Mouse (Mus musculus): ENCODE measurements around the gene Pdcd1.
"Not testable (repeated sequence)": the region's sequence is repeated elsewhere in the genome, so short reads cannot be mapped to it uniquely, and the experiment has no call there.

Pdcd1 gene

GRCm38 (mm10) chr1:94028741-94029140, 23.6 kb downstream of the Pdcd1 start:
- no peak for DNase-seq

DNA sequence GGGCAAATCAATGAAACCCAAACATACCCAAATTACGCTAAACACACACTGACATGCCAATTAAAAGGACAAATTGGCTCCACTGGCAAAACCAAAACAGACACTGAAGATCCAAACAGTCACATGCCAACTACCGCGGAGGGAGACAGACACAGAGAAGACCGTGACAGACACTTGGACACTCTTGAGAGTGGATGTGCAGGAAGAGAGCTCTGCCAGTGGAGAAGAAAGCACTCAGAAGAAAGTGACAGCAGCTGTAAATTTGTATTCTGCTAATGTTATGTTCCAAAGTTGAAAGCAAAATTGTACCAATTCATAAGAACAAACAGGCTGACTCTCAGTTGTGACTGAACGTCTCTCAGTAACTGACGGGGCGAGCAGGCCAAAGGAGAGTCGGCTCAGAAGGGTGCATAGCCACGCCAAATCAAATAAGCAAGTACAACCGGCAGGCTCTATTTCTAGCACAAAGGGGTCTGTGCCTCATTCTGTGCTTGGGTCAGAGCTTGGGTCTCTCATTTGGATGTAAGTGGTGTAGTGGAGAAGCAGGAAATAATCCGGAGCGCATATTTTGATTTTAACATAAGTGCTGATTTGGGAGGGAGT, 24.7 kb downstream of the Pdcd1 start:
- DNase-seq, result no peak

DNA sequence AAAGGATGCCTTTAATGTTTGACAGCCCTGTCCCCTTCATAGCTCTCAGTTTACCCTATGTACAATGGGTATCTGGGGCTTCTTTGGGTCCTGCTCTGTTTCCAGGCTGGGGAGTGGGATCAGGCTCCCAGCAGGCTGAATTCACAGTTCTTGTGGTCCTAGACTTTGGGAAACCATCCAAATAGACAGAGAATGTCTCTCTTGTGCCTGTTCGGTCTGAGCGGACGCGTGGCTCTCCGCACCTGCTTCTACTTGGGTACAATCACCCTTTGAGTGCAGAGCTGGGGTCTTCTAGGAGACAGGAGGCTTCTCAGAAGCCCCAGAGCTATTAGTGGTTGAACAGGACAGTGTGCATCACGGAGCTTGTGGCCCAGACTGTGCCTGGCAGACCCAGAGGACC, 32.2 kb downstream of the Pdcd1 start, which contains the start of gene Neu4:
Neu4 (plus strand) TSS at position 301 of the 400 bp plus-strand sequence.
- DNase-seq, result no peak

DNA sequence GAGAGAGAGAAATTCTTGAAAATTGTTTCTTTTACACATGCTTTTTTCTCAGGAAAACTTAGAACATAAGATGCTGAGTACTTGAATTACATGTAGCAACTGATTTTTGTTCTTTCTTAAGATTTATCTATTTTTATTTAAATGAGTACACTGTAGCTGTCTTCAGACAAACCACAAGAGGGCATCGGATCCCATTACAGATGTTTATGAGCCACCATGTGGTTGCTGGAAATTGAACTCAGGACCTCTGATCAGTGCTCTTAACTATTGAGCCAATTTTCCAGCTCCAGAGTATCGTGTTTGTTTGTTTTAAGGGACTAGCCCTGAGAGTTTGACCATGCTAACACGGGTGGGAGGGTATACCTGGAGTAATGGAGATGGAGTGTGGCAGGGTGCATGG, 40.7 kb downstream of the Pdcd1 start:
- DNase-seq, result no peak

DNA sequence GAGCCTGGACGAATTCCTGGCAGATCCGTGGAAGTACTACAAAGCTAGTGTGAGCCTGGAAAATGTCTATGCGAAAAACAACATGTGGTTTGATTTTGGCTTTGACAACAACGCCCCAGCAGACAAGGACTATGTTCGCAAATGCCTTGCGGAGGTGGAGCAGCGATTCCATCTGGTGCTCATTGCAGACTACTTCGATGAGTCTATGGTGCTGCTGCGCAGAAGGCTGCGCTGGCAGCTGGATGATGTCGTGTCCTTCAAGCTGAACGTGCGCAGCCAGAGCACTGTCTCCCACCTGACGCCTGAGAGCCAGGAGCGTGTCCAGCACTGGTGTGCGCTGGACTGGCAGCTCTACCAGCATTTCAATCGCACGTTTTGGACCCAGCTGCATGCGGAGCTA, 43.5 kb downstream of the Pdcd1 start:
- not testable (repeated sequence) for DNase-seq

DNA sequence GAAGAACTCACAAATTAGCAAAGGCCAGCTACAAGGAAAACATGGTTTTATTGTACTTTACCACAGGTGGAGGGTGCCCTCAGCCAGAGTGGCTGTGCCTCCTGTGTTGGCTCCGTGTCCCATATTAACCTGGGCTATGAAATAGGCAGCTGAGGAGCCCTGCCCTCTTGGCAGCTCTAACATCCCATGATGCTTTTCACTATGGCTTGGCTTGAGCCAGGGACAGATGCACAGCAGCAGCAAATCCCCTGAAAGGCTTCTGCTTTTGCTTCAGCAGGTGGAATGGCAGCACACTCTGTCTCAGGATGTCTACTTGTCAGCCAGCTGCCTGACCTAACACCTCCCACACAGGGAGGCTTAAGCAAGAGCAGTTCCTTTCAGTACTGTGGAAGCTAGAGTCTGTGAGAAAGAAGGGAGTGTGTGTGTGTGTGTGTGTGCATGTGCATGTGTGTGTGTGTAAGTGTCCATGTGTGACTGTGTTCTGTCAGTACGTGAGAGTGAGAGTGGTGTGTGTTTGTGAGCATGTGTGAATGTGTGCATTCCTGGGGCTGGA, 46.3 kb downstream of the Pdcd1 start:
- DNase-seq, result not testable (repeated sequence)

- no peak for DNase-seq
These were observed 51.3 kb downstream of the Pdcd1 start for GRCm38 (mm10) chr1:94001023-94001422.

DNA sequence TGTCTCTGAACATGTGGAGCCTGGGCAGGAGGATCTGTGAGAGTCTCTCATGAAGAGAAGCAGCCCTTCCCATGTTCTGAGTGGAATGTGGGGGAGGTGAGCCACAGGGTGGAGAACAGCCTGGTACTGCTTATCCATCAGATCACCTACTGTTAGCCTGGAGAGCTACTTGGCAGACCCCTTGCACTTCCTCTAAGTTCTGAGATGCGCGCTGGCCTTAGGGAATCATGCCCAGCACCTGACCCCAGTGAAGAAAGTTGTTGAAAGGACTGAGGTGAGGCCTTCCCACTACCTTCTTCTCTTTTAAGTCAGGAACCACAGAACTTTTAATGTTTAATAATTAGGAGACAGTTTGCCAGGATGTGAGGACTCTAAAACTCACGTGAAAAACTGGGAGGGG, 60.9 kb downstream of the Pdcd1 start:
- not testable (repeated sequence) for DNase-seq

- DNase-seq, result not testable (repeated sequence)
These were observed 61.3 kb downstream of the Pdcd1 start for GRCm38 (mm10) chr1:93991068-93991467.

DNA sequence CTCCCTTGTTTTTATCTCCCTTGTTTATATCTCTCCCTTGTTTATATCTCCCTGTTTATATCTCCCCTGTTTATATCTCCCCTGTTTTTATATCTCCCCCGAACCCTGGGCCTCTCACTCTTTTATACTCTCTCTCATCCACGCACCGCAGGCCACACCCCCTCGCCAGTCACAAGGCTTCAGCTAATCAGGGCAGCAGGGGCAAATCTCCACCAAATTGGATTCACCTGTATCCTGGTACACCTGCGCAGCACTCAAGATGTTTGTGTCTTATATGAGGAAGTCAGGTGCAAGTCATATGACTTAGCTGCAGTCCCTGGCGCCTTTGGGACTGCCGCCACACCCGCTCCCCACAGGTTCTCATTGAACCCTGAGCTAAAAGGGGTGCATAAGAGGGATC, 62.1 kb downstream of the Pdcd1 start, which contains the start of gene Gal3st2c:
Gal3st2c (plus strand) TSS at position 301 of the 400 bp plus-strand sequence.
- DNase-seq, result not testable (repeated sequence)

GRCm38 (mm10) chr1:93988786-93989185, 63.6 kb downstream of the Pdcd1 start:
- no peak for DNase-seq
